Mouse (Mus musculus) embryonic facial prominence, embryonic 10.5 days (tissue): Measurements from ENCODE around the gene B3galt1. TPM values are rescaled to one million over a fixed set of nuclear protein-coding genes. Genes with fewer than 3 reads are reported as not detected.

Experiments
- DNase-seq: peaks from one replicate; pipeline ENCODE4 v3.0.0-alpha.2; 2017; ENCODE audit warnings: low spot score
- H3K27ac ChIP-seq: fragments of 300-500 bp; sonication (generic); replicated peaks from 2 replicates; pipeline ENCODE4 v1.5.1; 2016; ENCODE audit warnings: mild to moderate bottlenecking
- H3K27me3 ChIP-seq: fragments of 300-500 bp; sonication (generic); replicated peaks from 2 replicates; pipeline ENCODE4 v1.6.1; 2016; ENCODE audit warnings: low read depth, mild to moderate bottlenecking; ENCODE audit not compliant: poor library complexity, severe bottlenecking
- H3K36me3 ChIP-seq: fragments of 300-500 bp; sonication (generic); replicated peaks from 2 replicates; pipeline ENCODE4 v1.6.1; 2016; ENCODE audit warnings: mild to moderate bottlenecking, moderate library complexity
- H3K4me1 ChIP-seq: fragments of 300-500 bp; sonication (generic); 2 replicates; pipeline ENCODE4 v1.6.1; 2016
- H3K4me3 ChIP-seq: fragments of 300-500 bp; sonication (generic); 2 replicates; pipeline ENCODE4 v1.5.1; 2016; ENCODE audit warnings: mild to moderate bottlenecking, moderate library complexity
- H3K9me3 ChIP-seq: fragments of 300-500 bp; sonication (generic); 2 replicates; pipeline ENCODE4 v1.6.1; 2016; ENCODE audit warnings: mild to moderate bottlenecking
- WGBS: fragments of 180-500 bp; shearing (Covaris S2); methylation state at CpG from one replicate; pipeline ENCODE4 v1.1.7; 2016; 5-methylcytosine and 5-hydroxymethylcytosine counted together
- polyA plus RNA-seq: library from polyadenylated mRNA; unstranded; fragments of >200 nt; fragmentation: Nextera tagmentation; extraction: Ambion mirVana; gene quantifications from 2 replicates; pipeline ENCODE4 v1.2.1, GENCODE M21; 2016

B3galt1 gene
- polyA plus RNA-seq, 1 experiment from 2014 or later: 5.3 TPM

DNA sequence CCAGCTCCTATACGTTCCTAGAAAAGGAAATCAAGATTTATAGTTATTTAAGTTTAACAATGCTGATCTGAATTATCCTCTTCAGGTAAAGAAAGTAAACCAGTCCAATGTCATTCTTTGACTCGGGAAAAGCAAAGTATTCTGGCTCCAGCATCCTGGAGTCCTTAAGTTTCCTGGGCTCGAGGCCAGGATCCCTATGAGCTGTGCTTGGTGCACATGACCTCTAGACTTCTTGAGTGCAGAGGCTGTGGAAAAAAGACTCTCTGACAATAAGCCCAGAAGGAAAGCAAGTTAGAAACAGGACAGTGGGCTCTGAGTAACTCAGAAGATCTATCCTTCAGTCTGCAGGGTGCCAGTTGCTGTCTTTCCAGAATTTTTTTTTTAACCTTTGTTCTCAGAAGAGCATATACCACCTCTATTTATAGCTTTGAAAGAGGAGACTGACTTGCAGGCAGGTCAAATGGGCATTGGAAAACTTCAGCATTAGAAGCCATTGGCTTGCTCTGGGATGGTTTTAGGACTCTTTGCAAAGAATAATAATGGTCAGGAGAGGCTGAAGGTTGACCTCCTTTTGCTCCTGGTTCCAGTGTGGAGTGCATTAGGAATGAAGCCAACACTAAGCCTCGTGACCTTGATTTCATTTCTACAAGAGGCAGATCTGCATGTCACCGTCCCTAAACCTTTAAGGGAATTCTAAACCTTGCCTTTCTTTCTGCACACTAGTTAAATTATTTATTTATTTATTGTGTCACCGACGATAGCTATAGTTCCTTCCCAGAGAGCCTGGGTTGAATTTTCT lies 26.4 kb downstream of the B3galt1 start:
- no peaks in the 10 kb centered on the region for H3K27me3 ChIP-seq
- no peaks in the 10 kb centered on the region for H3K36me3 ChIP-seq
- no peak overlapping the region for H3K27ac ChIP-seq
- 85% methylated on average over 7 of the region's 7 CpGs for WGBS
- H3K4me1 ChIP-seq: no peaks in the 10 kb centered on the region
- no peaks in the 10 kb centered on the region for H3K9me3 ChIP-seq
- no peak overlapping the region for H3K4me3 ChIP-seq
- DNase-seq: no peak

DNA sequence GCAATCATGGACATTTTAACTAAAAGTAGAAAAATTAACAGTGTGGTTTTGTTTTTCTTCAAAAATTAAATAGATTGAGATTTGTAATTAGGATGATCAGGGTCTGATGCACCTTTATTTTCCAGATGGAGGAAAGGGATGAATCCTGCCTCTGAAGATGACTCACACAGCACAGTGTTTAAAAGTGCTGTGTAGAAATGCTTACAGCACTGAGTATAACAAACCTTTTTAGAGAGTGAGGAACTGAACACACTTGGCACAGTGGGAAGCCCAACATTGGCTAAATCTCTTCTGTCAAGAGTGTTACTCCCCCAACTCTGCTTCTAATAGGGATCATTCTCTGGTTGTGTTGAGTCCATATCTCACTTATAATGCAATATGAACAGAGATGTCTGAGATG lies 57.2 kb downstream of the B3galt1 start:
- Histone ChIP-seq H3K4me3 (no peak overlapping the region), H3K9me3 (no peaks in the 10 kb centered on the region), H3K27ac (no peak overlapping the region), H3K27me3 (no peaks in the 10 kb centered on the region), H3K36me3 (no peaks in the 10 kb centered on the region), H3K4me1 (no peaks in the 10 kb centered on the region)
- DNase-seq: no peak

DNA sequence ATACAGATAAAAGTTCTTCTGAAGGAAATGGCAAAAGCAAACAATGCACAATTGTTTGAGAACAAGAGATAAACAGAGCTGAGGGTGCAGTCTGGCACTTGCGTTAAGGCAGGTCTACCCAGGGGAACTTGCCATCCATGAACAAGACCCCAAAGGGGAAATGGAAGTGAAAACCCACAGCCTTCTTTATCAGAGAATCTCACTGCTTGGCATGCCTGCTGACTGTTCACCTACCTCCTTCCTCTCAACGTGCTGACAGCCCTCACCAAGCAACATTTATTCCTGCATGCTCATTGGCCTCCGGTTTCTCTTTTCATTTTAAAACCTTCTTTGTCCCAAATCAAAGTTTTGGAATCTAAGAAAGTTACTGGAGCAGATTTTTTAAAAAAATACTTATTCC lies 62.0 kb downstream of the B3galt1 start:
- no peak for DNase-seq
- no peak overlapping the region for H3K4me3 ChIP-seq
- H3K27ac ChIP-seq: no peak overlapping the region
- H3K36me3 ChIP-seq: no peaks in the 10 kb centered on the region
- no peaks in the 10 kb centered on the region for H3K9me3 ChIP-seq
- WGBS: 72% methylated on average over 3 of the region's 3 CpGs
- no peaks in the 10 kb centered on the region for H3K4me1 ChIP-seq
- H3K27me3 ChIP-seq: no peaks in the 10 kb centered on the region

DNA sequence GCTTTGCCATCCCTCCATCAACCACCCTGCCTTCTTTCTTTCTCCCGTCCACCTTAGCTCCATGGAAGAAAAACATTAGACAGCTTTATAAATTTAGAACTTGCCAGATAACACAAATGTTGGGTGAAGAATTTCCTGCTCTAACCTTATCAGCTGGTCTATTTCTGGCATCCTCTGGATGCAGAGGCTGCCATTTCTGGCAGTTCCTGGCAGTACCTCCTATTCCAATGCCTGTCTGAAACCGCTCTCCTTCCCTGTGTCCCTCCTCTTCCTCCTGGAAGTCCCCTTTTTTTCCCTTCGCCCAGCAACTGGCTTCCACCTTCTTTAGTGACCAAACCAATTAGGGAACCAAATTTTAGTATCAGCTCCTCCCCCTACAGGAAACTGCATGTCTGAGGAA lies 62.6 kb downstream of the B3galt1 start:
- Histone ChIP-seq H3K4me3 (no peak overlapping the region), H3K27ac (no peak overlapping the region), H3K27me3 (no peaks in the 10 kb centered on the region), H3K9me3 (no peaks in the 10 kb centered on the region), H3K4me1 (no peaks in the 10 kb centered on the region), H3K36me3 (no peaks in the 10 kb centered on the region)
- 82% methylated on average over 3 of the region's 3 CpGs for WGBS
- DNase-seq: no peak

DNA sequence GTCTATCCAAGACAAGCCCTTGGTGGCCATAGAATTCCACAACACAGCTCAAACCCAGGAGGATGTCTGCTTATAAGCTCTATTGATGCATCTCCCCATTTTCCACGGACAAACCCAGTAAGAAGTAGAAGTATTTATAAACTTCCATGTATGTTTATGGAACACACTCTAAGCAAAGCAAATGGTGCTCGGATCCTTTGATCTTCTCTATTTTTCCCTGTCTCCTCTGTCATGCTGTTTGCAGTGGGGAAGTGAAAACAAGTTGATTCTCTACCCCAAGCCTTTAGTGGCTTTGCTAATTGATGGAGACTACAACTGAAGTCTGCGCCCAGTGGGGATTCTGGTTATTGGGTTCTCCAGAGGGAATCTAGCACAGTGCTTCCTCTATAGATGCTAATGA lies 89.2 kb downstream of the B3galt1 start:
- Histone ChIP-seq H3K9me3 (no peaks in the 10 kb centered on the region), H3K4me3 (no peak overlapping the region), H3K36me3 (no peaks in the 10 kb centered on the region), H3K27me3 (no peaks in the 10 kb centered on the region), H3K4me1 (no peaks in the 10 kb centered on the region), H3K27ac (no peak overlapping the region)
- WGBS: 75% methylated on average over 3 of the region's 3 CpGs
- no peak for DNase-seq

DNA sequence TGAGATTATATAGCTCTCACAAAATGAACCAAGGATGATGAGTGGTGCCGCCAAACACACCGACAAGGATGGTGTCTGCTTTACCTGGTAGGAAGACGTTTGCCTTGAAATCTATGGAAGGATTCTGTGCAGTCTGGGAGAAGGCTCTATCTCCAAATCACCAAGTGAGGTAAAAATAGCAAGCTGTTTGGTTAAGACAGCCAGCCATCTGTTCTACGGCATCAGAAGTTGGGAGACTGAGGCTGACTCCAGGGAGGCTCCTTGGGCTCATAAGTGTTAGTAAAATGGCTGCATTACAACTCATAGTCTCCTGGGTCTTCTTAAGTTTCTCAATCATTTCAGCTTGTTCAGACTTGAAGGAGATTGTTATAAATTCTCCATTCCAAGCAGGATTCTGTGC lies 91.7 kb downstream of the B3galt1 start:
- DNase-seq: no peak
- Histone ChIP-seq H3K36me3 (no peaks in the 10 kb centered on the region), H3K4me3 (no peak overlapping the region), H3K4me1 (no peaks in the 10 kb centered on the region), H3K9me3 (no peaks in the 10 kb centered on the region), H3K27ac (no peak overlapping the region), H3K27me3 (no peaks in the 10 kb centered on the region)
- WGBS: 89% methylated on average over 4 of the region's 4 CpGs

DNA sequence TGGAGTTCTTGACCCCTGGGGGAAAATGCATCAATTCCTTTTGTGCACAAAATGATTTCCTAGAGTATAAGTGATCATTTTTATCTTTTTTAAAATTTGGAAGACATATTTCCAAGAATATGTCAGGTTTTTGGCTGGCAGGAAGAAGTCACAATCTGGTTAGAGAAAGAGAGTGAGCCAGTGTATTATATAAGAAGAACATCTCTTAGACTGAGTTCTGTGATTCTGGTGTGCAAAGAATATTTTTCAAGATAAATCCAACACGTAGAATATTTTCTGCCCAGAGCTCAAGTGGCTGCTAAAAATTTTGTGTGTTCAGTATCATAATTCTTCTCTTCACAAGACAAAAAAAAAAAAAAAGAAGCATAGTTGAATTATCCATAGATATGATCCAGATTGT lies 92.4 kb downstream of the B3galt1 start:
- Histone ChIP-seq H3K9me3 (no peaks in the 10 kb centered on the region), H3K4me1 (no peaks in the 10 kb centered on the region), H3K36me3 (no peaks in the 10 kb centered on the region), H3K27ac (no peak overlapping the region), H3K4me3 (no peak overlapping the region), H3K27me3 (no peaks in the 10 kb centered on the region)
- WGBS: 93% methylated on average over 1 of the region's 1 CpGs
- no peak for DNase-seq

DNA sequence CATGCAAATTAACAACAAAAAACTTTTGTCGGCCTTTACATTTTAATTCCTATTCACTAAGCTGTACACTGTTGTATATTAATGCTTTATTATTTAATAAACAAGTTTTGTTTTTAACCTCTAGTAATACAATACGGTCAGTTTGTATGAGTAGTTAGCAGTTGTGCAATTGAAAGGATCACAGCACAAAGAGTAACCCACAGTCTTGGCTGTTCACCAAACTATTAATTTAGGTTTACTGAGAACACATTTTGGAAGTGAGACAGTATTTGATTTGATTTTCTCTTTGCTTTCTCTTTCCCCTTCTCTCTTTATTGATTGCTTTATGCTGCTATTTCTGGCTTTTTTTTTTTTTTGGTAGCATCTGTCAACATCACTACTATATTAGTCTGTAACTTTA lies 106.0 kb downstream of the B3galt1 start:
- Histone ChIP-seq H3K4me1 (no peaks in the 10 kb centered on the region), H3K27ac (no peak overlapping the region), H3K36me3 (no peaks in the 10 kb centered on the region), H3K27me3 (no peaks in the 10 kb centered on the region), H3K4me3 (no peak overlapping the region), H3K9me3 (no peaks in the 10 kb centered on the region)
- WGBS: 89% methylated on average over 2 of the region's 2 CpGs
- DNase-seq: no peak

DNA sequence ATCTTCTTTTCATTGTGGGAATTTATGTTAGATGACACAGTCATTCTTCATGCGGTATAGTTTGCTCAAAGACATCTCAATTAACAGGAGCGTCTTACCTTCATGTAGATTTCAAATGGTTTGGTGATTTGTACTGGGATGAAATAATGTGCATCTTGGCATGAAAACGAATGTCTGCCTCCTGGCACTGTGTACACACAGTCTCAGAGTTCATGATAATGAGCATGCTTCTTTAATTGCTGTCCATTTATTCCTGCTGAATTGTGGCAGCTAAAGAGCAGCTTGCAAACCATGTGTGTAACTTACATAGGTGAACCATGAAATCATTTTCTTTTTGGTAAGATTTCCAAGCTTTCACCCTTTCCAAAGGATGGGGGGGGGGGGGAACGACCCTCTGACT lies 112.0 kb downstream of the B3galt1 start:
- H3K36me3 ChIP-seq: no peaks in the 10 kb centered on the region

DNA sequence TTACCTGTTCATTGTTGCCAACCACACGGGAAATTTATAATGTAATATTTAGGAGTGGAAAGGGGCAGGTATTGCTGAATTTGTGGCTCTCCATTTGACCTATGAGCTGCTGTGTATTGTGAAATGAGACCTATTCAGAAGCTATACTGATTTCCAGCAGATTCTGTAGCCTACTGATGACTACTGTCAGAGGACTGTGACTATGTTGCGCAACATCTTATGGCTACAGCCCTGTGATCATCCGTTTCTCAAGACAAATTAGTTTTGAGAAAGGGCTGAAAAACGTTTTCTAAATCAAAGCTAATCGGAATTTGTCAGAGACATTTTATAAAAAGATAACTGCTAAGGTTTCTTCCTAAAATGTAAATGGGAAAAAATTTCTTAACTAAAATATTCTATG lies 158.6 kb downstream of the B3galt1 start:
- no peaks in the 10 kb centered on the region for H3K36me3 ChIP-seq
- no peak for DNase-seq
- H3K9me3 ChIP-seq: no peaks in the 10 kb centered on the region
- no peak overlapping the region for H3K27ac ChIP-seq
- 83% methylated on average over 5 of the region's 5 CpGs for WGBS
- H3K4me1 ChIP-seq: no peaks in the 10 kb centered on the region
- no peak overlapping the region for H3K4me3 ChIP-seq
- H3K27me3 ChIP-seq: no peaks in the 10 kb centered on the region

More for the DNA sequence above, 112.0 kb downstream of the B3galt1 start:
- Histone ChIP-seq H3K9me3 (no peaks in the 10 kb centered on the region), H3K4me3 (no peak overlapping the region), H3K27ac (no peak overlapping the region), H3K27me3 (no peaks in the 10 kb centered on the region), H3K4me1 (no peaks in the 10 kb centered on the region)
- WGBS: 87% methylated on average over 4 of the region's 4 CpGs
- no peak for DNase-seq

DNA sequence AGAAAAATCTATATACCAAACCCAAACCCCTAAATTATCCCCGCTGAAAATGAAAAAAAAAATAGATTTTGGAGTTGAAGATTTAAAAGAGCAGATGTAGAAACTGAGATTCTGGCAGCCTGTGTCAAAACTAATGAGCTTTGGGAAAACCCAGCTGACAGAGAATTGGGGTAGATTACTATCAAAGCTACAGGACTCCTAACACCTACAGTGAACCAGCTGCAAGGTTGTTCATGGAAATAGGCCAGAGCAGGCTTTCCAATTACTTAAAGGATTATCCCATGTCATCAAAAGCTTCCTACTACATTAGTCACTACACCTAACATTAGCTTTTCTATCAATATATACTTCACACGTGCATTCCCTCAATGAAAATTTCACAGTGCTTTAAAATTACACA lies 165.1 kb downstream of the B3galt1 start:
- H3K9me3 ChIP-seq: no peaks in the 10 kb centered on the region
- no peaks in the 10 kb centered on the region for H3K27me3 ChIP-seq
- 79% methylated on average over 2 of the region's 2 CpGs for WGBS
- DNase-seq: no peak
- H3K4me3 ChIP-seq: no peak overlapping the region
- H3K36me3 ChIP-seq: no peaks in the 10 kb centered on the region
- H3K4me1 ChIP-seq: no peaks in the 10 kb centered on the region
- no peak overlapping the region for H3K27ac ChIP-seq

DNA sequence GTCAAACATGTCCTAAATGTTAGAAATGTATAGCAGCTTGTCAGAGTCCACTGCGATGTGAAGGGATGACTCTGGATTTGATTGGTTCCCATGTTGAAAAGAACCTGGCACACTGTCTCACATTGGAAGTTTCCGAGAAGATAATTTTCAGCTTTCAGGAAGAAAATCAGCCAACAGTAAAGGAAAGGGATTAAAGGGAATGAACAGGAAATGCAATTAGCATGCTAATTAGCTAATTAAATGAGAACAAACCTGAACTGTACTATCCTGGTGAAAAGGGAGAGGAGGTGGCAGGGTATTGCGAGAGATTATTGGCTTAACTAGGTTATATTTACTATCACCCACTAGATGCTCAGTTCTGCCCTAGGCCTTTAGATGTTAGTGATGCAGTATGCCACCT lies 185.9 kb downstream of the B3galt1 start:
- Histone ChIP-seq H3K9me3 (no peaks in the 10 kb centered on the region), H3K4me1 (no peaks in the 10 kb centered on the region), H3K27ac (no peak overlapping the region), H3K4me3 (no peak overlapping the region), H3K27me3 (no peaks in the 10 kb centered on the region), H3K36me3 (no peaks in the 10 kb centered on the region)
- WGBS: 83% methylated on average over 3 of the region's 3 CpGs
- DNase-seq: no peak

DNA sequence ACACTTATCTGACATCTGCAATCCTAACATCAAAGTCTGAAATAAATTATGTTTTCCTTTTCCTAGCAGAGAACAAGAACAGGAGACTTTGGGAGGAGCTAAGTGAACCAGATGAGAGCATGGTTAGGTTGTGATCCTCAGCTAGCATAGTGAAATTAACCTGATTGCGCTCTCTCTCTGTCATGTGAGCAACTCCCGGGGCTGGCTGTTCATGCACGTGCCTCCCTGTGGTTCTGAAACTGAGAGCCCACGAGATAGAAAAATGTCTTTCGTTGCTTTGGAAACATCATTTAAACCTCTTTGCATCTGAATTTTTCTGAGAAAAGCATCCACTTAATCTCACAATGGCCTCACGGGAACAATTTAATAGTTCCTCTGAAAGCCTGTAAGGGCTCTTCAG lies 190.8 kb downstream of the B3galt1 start:
- Histone ChIP-seq H3K9me3 (no peaks in the 10 kb centered on the region), H3K27me3 (no peaks in the 10 kb centered on the region), H3K27ac (no peak overlapping the region), H3K36me3 (no peaks in the 10 kb centered on the region), H3K4me3 (no peak overlapping the region), H3K4me1 (no peaks in the 10 kb centered on the region)
- DNase-seq: no peak
- WGBS: 77% methylated on average over 6 of the region's 6 CpGs
